In genomic region chr4:97618668-97619373, GRCm38 (mm10) we compare ENCODE assay signal across 8 mouse cellular contexts.
A peak's percentile ranks its signal among the peaks of the same experiment; 100 is the strongest.
DNase-seq lines count a peak whose midpoint lies in the region; ATAC-seq lines count a peak whose summit lies in the region.

No protein-coding gene starts in this region.

- ATAC-seq in granulocyte monocyte progenitor cell, adult 5-6 weeks (replicated peaks; ENCODE audit: poor library complexity, severe bottlenecking) = peak; percentile 87
- peak; percentile 65 for ATAC-seq in megakaryocyte-erythroid progenitor cell, adult 5-6 weeks (replicated peaks; ENCODE audit: low FRiP score, low TSS enrichment, poor library complexity, severe bottlenecking)

- DNase-seq in layer of hippocampus, adult 11-12 months (ENCODE audit: low spot score) = peak; percentile 45
- DNase-seq in layer of hippocampus, adult 9-10 months (ENCODE audit: low spot score) = no peak
- DNase-seq in cerebellum, postnatal 25 days = peak; percentile 42 to 52
- DNase-seq in layer of hippocampus, adult 8-10 months (ENCODE audit: low spot score in 2 of 2) = peak; percentile 52 to 53
- no peak for DNase-seq in testis, postnatal 14 days (ENCODE audit: low spot score)
- DNase-seq in spleen, postnatal 10 days (ENCODE audit: low spot score in 2 of 2) = no peak

Comparison
In these comparisons a context has a peak if more than half of its experiments do, and no peak if none do; other contexts are left out.
1. DNase-seq: peak in layer of hippocampus, adult 11-12 months (single experiment), cerebellum, postnatal 25 days (2 of 2) and layer of hippocampus, adult 8-10 months (2 of 2); none in layer of hippocampus, adult 9-10 months (single experiment), testis, postnatal 14 days (single experiment) and spleen, postnatal 10 days (0 of 2).